In genomic region chr17:31119429-31119828, GRCm38 (mm10) we compare ENCODE assay signal across 8 mouse cellular contexts. TPM values are rescaled to one million over a fixed set of nuclear protein-coding genes. Genes with fewer than 3 reads are reported as not detected.
DNase-seq lines count a peak whose midpoint lies in the region; ATAC-seq lines count a peak whose summit lies in the region.

No protein-coding gene starts in this region.

- 6% methylated on average over 7 of the region's 7 CpGs for WGBS in limb, embryonic 11.5 days
- WGBS in midbrain, embryonic 16.5 days: 6% methylated on average over 7 of the region's 7 CpGs

- no peaks in the 10 kb centered on the region for H3K4me1 ChIP-seq in limb, embryonic 11.5 days (ENCODE audit: control insufficient read depth, insufficient read depth, low read length)
- no peaks in the 10 kb centered on the region for H3K4me1 ChIP-seq in midbrain, embryonic 16.5 days (ENCODE audit: control insufficient read depth, insufficient read depth, low read length)

- peak; percentile 56 for DNase-seq in 3T3-L1 (ENCODE audit: low read depth, low spot score)
- DNase-seq in adrenal gland, adult 2 months: peak; percentile 60
- DNase-seq in embryo, embryonic 11 days: peak; percentile 83
- DNase-seq in gastrocnemius, postnatal 36 days: peak; percentile 65 to 67
- DNase-seq in kidney, adult 18-20 months: peak; percentile 75
- DNase-seq in limb, embryonic 11.5 days (ENCODE audit: low spot score): peak; percentile 88
- peak; percentile 67 to 85 for DNase-seq in spleen, postnatal 10 days (ENCODE audit: low spot score in 2 of 2)

- H3K4me2 ChIP-seq in limb, embryonic 11.5 days (ENCODE audit: low read depth, severe bottlenecking): no peak overlapping the region
- no peak overlapping the region for H3K4me2 ChIP-seq in midbrain, embryonic 16.5 days (ENCODE audit: low read length)

- ATAC-seq in limb, embryonic 11.5 days (ENCODE audit: insufficient number of reproducible peaks, low FRiP score, low TSS enrichment, low read depth): no peak
- peak; percentile 67 for ATAC-seq in midbrain, embryonic 16.5 days

- H3K9me3 ChIP-seq in limb, embryonic 11.5 days (ENCODE audit: control insufficient read depth, low read length): no peaks in the 10 kb centered on the region
- H3K9me3 ChIP-seq in midbrain, embryonic 16.5 days (replicated peaks; ENCODE audit: control insufficient read depth, low read length, poor library complexity, severe bottlenecking): no peaks in the 10 kb centered on the region

- no peak overlapping the region for H3K9ac ChIP-seq in limb, embryonic 11.5 days (ENCODE audit: low read length)
- H3K9ac ChIP-seq in midbrain, embryonic 16.5 days (ENCODE audit: low read depth, low read length): no peak overlapping the region

- intact Hi-C loops in gastrocnemius, postnatal 36 days (cut with DNase I): loop anchor here (2.0 kb wide), 2 partner anchors 101 to 109 kb away; no protein-coding TSS in a partner anchor

- no peaks in the 10 kb centered on the region for H3K27me3 ChIP-seq in limb, embryonic 11.5 days (ENCODE audit: control insufficient read depth, insufficient read depth, low read length)
- H3K27me3 ChIP-seq in midbrain, embryonic 16.5 days (ENCODE audit: control insufficient read depth, insufficient read depth, low read depth, low read length): no peaks in the 10 kb centered on the region

- H3K4me3 ChIP-seq in limb, embryonic 11.5 days (ENCODE audit: low read depth, low read length): no peak overlapping the region
- H3K4me3 ChIP-seq in midbrain, embryonic 16.5 days (ENCODE audit: low read depth, low read length): no peak overlapping the region

- H3K27ac ChIP-seq in limb, embryonic 11.5 days (replicated peaks; ENCODE audit: low read depth, low read length): no peak overlapping the region
- H3K27ac ChIP-seq in midbrain, embryonic 16.5 days (ENCODE audit: low read length): no peak overlapping the region

- no peaks in the 10 kb centered on the region for H3K36me3 ChIP-seq in limb, embryonic 11.5 days (ENCODE audit: control insufficient read depth, insufficient read depth, low read length)
- peaks cover 12% of the 10 kb centered on the region for H3K36me3 ChIP-seq in midbrain, embryonic 16.5 days (ENCODE audit: control insufficient read depth, insufficient read depth, low read length)

RNA-seq across cellular contexts. Expression of gene Tff3, which starts 10.0 kb away (rescaled TPM):
- not detected for total RNA-seq in adrenal gland, adult 2 months (2021)
- 0.44 and 0.48 TPM in 2 replicates for polyA plus RNA-seq in adrenal gland, adult 2 months (2012; rRNA removed)
- not detected for total RNA-seq in gastrocnemius, postnatal 36 days (2021)
- polyA plus RNA-seq in limb, embryonic 11.5 days (2014; fragmentation: Nextera tagmentation; extraction: Ambion mirVana): not detected in 2 replicates
- polyA plus RNA-seq in midbrain, embryonic 16.5 days (2015; fragmentation: Nextera tagmentation; extraction: Ambion mirVana): 0.70 and 1.3 TPM in 2 replicates

RNA-seq across cellular contexts. Expression of gene Tff2, which starts 24.7 kb away (rescaled TPM):
- total RNA-seq in adrenal gland, adult 2 months (2021): not detected
- 1.1 TPM in 1 of 2 replicates, not detected in the other for polyA plus RNA-seq in adrenal gland, adult 2 months (2012; rRNA removed)
- total RNA-seq in gastrocnemius, postnatal 36 days (2021): not detected
- not detected in 2 replicates for polyA plus RNA-seq in limb, embryonic 11.5 days (2014; fragmentation: Nextera tagmentation; extraction: Ambion mirVana)
- polyA plus RNA-seq in midbrain, embryonic 16.5 days (2015; fragmentation: Nextera tagmentation; extraction: Ambion mirVana): not detected in 2 replicates

RNA-seq across cellular contexts. Expression of gene Tff1, which starts 45.6 kb away (rescaled TPM):
- not detected for total RNA-seq in adrenal gland, adult 2 months (2021)
- 0.16 and 6.8 TPM in 2 replicates for polyA plus RNA-seq in adrenal gland, adult 2 months (2012; rRNA removed)
- total RNA-seq in gastrocnemius, postnatal 36 days (2021): not detected
- polyA plus RNA-seq in limb, embryonic 11.5 days (2014; fragmentation: Nextera tagmentation; extraction: Ambion mirVana): not detected in 2 replicates
- polyA plus RNA-seq in midbrain, embryonic 16.5 days (2015; fragmentation: Nextera tagmentation; extraction: Ambion mirVana): not detected in 2 replicates
